Mouse (Mus musculus): ENCODE results near the gene Piezo1. TPM values are rescaled to one million over a fixed set of nuclear protein-coding genes. Genes with fewer than 3 reads are reported as not detected.

Gene Piezo1
- polyA plus RNA-seq, 1 experiment, result 156 TPM

DNA sequence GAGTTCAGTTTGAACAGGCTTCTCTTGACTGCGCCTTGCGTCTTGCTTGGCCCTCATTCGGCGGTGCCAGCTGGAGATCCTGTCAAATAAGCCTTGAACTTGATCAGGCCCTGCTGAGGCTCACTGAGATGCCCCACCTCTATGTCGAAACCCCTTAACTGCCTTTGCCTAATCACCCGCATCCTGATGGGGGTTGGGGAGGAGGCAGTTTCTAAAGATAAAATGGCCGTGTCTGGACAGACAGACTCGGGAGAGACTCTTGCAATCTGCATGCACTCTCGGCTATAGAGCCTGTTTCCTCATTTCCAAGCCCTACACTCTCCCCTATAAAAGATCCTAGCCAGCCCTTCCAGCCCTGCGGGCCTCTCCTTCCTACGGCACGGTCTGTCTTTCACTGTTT lies 42.1 kb upstream of the Piezo1 start:
- TF ChIP-seq TCF12 (IDR thresholded peaks at IDR 0.05; ENCODE audit: insufficient read depth, poor library complexity, severe bottlenecking) (no peak), E2F4 (IDR thresholded peaks at IDR 0.05; ENCODE audit: insufficient read depth) (no peak), USF1 (IDR thresholded peaks at IDR 0.05; ENCODE audit: low read depth) (no peak), MYOD1 (IDR thresholded peaks at IDR 0.05; ENCODE audit: control insufficient read depth in 1 of 3, insufficient read length in 2 of 3, low read depth in 2 of 3) (no peak), POLR2A (IDR thresholded peaks at IDR 0.05; ENCODE audit: insufficient read length, low read depth) (no peak), MAX (IDR thresholded peaks at IDR 0.05; ENCODE audit: low read depth) (no peak), POLR2AphosphoS2 (IDR thresholded peaks at IDR 0.05; ENCODE audit: insufficient read length, low read depth) (no peak)
- Histone ChIP-seq H3K4me3 (no peak overlapping the region), H3K27me3 (ENCODE audit: control insufficient read depth, insufficient read depth, insufficient read length) (no peaks in the 10 kb centered on the region), H3K79me2 (ENCODE audit: control insufficient read depth, insufficient read depth) (no peaks in the 10 kb centered on the region), H3ac (ENCODE audit: control insufficient read depth, insufficient read length) (no peak overlapping the region), H3K4me2 (ENCODE audit: low read depth) (no peak overlapping the region), H3K36me3 (ENCODE audit: control insufficient read depth, insufficient read depth) (no peaks in the 10 kb centered on the region)

DNA sequence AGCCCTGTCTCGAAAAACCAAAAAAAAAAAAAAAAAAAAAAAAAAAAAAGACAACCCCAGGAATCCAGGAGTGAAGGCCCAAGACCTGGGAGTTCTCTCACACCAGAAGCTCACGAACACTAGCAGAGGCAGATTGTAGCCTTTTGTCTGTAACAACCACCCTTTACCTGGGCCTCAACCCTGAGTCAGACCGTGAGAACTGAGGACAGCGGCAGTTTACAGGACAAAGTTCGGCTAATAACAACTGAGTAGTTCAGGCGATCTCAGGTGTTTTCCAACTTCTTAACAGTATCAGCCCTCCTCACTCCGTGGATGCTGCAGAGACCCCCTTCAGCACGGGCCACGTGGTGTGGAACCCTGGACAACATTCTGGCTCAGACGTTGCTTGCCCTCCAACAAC lies 35.6 kb upstream of the Piezo1 start:
- Histone ChIP-seq H3K27me3 (ENCODE audit: control insufficient read depth, insufficient read depth, insufficient read length) (no peaks in the 10 kb centered on the region), H3K79me2 (ENCODE audit: control insufficient read depth, insufficient read depth) (no peaks in the 10 kb centered on the region), H3K4me3 (no peak overlapping the region), H3K4me2 (ENCODE audit: low read depth) (no peak overlapping the region), H3ac (ENCODE audit: control insufficient read depth, insufficient read length) (no peak overlapping the region), H3K36me3 (ENCODE audit: control insufficient read depth, insufficient read depth) (no peaks in the 10 kb centered on the region)
- TF ChIP-seq CEBPB (IDR thresholded peaks at IDR 0.05; ENCODE audit: insufficient read depth, poor library complexity, severe bottlenecking) (no peak), MAX (IDR thresholded peaks at IDR 0.05; ENCODE audit: low read depth) (no peak), MYOD1 (IDR thresholded peaks at IDR 0.05; ENCODE audit: control insufficient read depth in 1 of 3, insufficient read length in 2 of 3, low read depth in 2 of 3) (no peak), MYOG (IDR thresholded peaks at IDR 0.05; ENCODE audit: control insufficient read depth in 1 of 3, insufficient read depth in 1 of 3, insufficient read length in 2 of 3, low read depth in 2 of 3) (no peak), SRF (IDR thresholded peaks at IDR 0.05; ENCODE audit: control insufficient read depth, insufficient read length, low read depth) (no peak), TCF3 (IDR thresholded peaks at IDR 0.05; ENCODE audit: insufficient read length, low read depth) (no peak), POLR2A (IDR thresholded peaks at IDR 0.05; ENCODE audit: insufficient read length, low read depth) (no peak)

GRCm38 (mm10) chr8:122586171-122586570 lies 35.0 kb upstream of the Piezo1 start:
- Histone ChIP-seq H3K36me3 (ENCODE audit: control insufficient read depth, insufficient read depth) (no peaks in the 10 kb centered on the region), H3K79me2 (ENCODE audit: control insufficient read depth, insufficient read depth) (no peaks in the 10 kb centered on the region), H3ac (ENCODE audit: control insufficient read depth, insufficient read length) (no peak overlapping the region), H3K4me2 (ENCODE audit: low read depth) (peak overlapping the region; percentile 72), H3K27me3 (ENCODE audit: control insufficient read depth, insufficient read depth, insufficient read length) (no peaks in the 10 kb centered on the region), H3K4me3 (no peak overlapping the region)
- TF ChIP-seq MYOG (IDR thresholded peaks at IDR 0.05; ENCODE audit: control insufficient read depth in 1 of 3, insufficient read depth in 1 of 3, insufficient read length in 2 of 3, low read depth in 2 of 3) (no peak), SRF (IDR thresholded peaks at IDR 0.05; ENCODE audit: control insufficient read depth, insufficient read length, low read depth) (no peak), CEBPB (IDR thresholded peaks at IDR 0.05; ENCODE audit: insufficient read depth, poor library complexity, severe bottlenecking) (no peak), E2F4 (IDR thresholded peaks at IDR 0.05; ENCODE audit: insufficient read depth) (no peak), POLR2A (IDR thresholded peaks at IDR 0.05; ENCODE audit: insufficient read length, low read depth) (no peak), TCF12 (IDR thresholded peaks at IDR 0.05; ENCODE audit: insufficient read depth, poor library complexity, severe bottlenecking) (no peak), MAX (IDR thresholded peaks at IDR 0.05; ENCODE audit: low read depth) (no peak), MYOD1 (IDR thresholded peaks at IDR 0.05; ENCODE audit: control insufficient read depth in 1 of 3, insufficient read length in 2 of 3, low read depth in 2 of 3) (no peak), TCF3 (IDR thresholded peaks at IDR 0.05; ENCODE audit: insufficient read length, low read depth) (no peak), USF1 (IDR thresholded peaks at IDR 0.05; ENCODE audit: low read depth) (no peak), REST (IDR thresholded peaks at IDR 0.05; ENCODE audit: insufficient read depth, insufficient read length) (no peak), POLR2AphosphoS2 (IDR thresholded peaks at IDR 0.05; ENCODE audit: insufficient read length, low read depth) (no peak)

DNA sequence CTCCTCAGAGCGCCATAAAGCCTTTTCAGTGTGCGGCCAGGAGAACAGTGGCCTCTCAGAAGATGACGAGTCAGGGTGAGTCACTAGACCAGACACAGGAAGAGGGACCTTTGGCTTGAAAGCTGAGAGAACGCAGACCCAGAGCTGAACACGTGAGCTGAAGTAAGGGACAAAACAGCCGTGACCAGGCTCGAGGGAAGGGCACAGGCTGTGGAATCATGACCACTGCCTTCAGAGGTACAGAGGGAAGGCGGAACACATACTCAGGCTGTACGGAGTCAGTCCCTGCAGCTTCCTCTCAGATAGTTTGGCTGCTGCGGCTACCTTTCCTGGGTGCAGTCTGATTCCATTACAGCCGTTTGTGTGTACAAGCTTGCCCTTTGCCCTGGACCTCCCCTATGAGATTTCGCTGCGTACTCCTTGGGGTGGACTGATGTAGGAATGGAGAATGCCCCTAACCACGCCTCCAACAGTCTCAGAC lies 34.3 kb upstream of the Piezo1 start:
- Histone ChIP-seq H3ac (ENCODE audit: control insufficient read depth, insufficient read length) (no peak overlapping the region), H3K4me3 (no peak overlapping the region), H3K27me3 (ENCODE audit: control insufficient read depth, insufficient read depth, insufficient read length) (no peaks in the 10 kb centered on the region), H3K36me3 (ENCODE audit: control insufficient read depth, insufficient read depth) (no peaks in the 10 kb centered on the region), H3K4me2 (ENCODE audit: low read depth) (peak overlapping the region; percentile 72), H3K79me2 (ENCODE audit: control insufficient read depth, insufficient read depth) (no peaks in the 10 kb centered on the region)
- TF ChIP-seq E2F4 (IDR thresholded peaks at IDR 0.05; ENCODE audit: insufficient read depth) (no peak), MYOG (IDR thresholded peaks at IDR 0.05; ENCODE audit: control insufficient read depth in 1 of 3, insufficient read depth in 1 of 3, insufficient read length in 2 of 3, low read depth in 2 of 3) (no peak), POLR2AphosphoS2 (IDR thresholded peaks at IDR 0.05; ENCODE audit: insufficient read length, low read depth) (peak; percentile 31), POLR2A (IDR thresholded peaks at IDR 0.05; ENCODE audit: insufficient read length, low read depth) (peak; percentile 54), SRF (IDR thresholded peaks at IDR 0.05; ENCODE audit: control insufficient read depth, insufficient read length, low read depth) (no peak), USF1 (IDR thresholded peaks at IDR 0.05; ENCODE audit: low read depth) (peak; percentile 83)

DNA sequence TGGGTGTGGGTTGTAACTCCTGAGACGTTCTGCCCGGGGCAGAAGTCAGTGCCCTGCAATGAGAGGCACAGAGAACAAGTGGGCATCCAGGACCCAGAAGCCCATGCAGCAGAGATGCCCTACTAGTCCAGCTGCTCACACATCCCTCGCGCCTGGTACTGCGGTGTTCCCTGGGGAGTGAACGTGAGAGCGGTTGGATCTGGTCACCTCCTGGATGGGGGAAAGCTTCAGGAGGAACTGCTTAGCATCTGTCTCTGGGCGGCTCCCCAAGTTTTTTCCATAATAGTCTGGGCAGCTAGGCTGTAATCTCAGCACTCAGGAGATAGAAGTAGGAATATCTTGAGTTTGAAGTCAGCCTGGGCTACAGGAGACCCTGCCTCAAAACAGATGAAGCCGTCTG lies 33.9 kb upstream of the Piezo1 start:
- Histone ChIP-seq H3K27me3 (ENCODE audit: control insufficient read depth, insufficient read depth, insufficient read length) (no peaks in the 10 kb centered on the region), H3K36me3 (ENCODE audit: control insufficient read depth, insufficient read depth) (no peaks in the 10 kb centered on the region), H3K4me2 (ENCODE audit: low read depth) (peak overlapping the region; percentile 72), H3K4me3 (no peak overlapping the region), H3ac (ENCODE audit: control insufficient read depth, insufficient read length) (no peak overlapping the region), H3K79me2 (ENCODE audit: control insufficient read depth, insufficient read depth) (no peaks in the 10 kb centered on the region)
- TF ChIP-seq MYOG (IDR thresholded peaks at IDR 0.05; ENCODE audit: control insufficient read depth in 1 of 3, insufficient read depth in 1 of 3, insufficient read length in 2 of 3, low read depth in 2 of 3) (peak in 2 of 3 experiments; percentile 17 to 34), MYOD1 (IDR thresholded peaks at IDR 0.05; ENCODE audit: control insufficient read depth in 1 of 3, insufficient read length in 2 of 3, low read depth in 2 of 3) (peak in 1 of 3 experiments; percentile 44), TCF12 (IDR thresholded peaks at IDR 0.05; ENCODE audit: insufficient read depth, poor library complexity, severe bottlenecking) (no peak)

All from myocyte (in vitro differentiated cells).